Mouse (Mus musculus) WW6 (cell line): Measurements from ENCODE around the gene Anapc7.
A peak's percentile ranks its signal among the peaks of the same experiment; 100 is the strongest.

Experiments used
- DNase-seq: peaks from one replicate; pipeline ENCODE4 v3.0.0-alpha.2; 2013; ENCODE audit warnings: low read depth, low spot score

The Anapc7 gene

DNA sequence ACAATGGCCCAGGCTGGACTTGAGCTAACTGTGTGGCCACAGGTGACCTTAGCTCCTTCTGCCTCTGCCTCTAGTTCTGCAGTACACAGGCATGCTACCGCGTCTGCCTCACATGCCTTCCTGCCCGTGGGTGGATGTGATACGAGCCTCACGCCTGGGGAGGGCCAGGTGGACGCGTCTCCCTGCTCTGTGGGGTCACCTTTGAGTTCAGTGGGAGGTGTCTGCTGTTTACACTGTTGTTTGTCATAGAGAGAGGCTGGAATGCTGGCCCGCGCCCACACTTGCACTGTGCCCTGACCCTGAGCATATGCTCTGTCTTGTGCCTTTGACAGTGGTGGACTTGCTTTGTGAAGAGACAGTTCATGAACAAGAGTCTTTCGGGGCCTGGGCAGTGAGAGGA is 16.0 kb upstream of the Anapc7 start:
- no peak for DNase-seq

DNA sequence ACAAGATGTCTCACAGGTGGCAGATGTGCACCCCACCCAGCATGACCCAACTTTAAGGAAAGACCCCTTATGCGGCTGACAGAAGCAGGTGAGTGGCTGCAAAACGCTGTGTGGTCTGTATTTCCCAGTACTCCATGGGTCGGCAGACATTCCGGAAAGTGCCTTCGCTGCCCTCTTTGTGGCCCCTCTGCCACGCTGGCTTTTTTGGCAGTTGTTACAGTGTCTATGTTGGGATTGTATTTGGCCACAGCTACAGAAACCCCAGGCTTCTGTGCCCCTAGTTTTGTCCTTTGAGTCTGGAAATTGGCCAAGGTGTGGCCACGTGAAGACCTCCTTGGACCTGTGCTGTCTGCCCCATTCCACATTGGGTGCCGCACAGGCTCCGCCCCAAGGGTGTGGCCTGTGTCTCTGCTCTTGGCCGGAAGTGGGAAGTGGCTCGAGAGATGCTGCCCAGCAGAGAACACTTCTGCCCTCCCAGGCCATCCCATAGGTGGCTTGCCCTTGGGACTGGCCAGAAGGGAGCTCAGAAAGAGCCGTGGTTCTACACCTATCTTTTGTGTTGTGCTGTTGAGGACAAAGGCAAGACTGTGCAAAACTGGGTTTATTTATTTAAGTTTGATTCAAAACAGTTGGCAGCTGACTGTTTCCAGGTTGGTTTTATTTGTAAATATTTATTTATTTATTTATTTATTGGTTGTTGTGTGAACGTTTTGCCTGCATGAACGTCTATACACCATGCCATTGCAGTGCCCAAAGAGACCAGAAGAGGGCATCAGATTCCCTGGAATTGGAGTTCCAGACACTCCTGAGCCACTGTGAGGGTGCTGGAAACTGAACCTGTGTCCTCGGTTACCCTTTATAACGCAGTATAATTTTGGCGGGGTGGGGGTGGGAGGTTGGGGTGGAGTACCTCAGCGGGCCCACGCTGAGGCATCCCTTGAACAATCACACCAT is 11.5 kb upstream of the Anapc7 start:
- DNase-seq: no peak

DNA sequence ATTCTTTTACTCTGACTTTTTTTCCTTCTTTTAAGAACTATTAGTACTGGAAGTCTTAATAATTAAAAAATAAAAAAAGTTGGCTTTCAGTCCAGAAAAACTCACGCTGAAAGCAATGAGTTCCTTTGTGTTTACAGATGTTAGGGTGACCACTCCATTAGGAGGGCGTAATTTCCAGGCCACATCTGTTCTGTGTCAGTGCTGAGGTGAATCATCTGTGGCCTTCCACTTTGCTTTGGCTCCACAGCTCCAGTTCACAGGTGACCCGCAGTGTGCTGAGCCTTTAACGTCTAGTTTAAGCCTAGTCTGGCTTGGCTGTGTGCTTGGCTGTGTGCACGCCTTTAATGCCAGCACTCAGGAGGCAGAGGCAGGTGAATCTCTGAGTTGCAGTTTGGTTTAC is 9.6 kb upstream of the Anapc7 start:
- no peak for DNase-seq

DNA sequence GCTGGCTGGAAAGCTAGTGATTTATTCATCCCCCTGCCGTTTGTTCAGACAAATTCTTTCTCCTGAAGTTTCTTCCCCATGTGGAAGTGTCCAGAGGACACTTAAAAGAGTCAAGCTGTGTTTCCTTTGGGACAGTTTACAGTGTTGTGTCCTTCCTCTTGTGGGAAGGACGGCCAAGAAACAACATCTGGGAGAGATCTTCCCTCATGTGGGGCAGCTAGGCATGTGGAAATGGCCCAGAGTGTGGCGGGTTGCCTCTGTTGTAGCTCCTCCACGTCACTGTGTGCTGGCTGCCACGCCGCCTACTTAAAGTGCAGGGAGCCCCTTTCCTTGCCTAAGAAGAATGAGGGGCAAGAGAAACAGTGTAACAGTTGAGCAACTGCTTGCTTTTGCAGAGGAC is 8.7 kb upstream of the Anapc7 start:
- no peak for DNase-seq

DNA sequence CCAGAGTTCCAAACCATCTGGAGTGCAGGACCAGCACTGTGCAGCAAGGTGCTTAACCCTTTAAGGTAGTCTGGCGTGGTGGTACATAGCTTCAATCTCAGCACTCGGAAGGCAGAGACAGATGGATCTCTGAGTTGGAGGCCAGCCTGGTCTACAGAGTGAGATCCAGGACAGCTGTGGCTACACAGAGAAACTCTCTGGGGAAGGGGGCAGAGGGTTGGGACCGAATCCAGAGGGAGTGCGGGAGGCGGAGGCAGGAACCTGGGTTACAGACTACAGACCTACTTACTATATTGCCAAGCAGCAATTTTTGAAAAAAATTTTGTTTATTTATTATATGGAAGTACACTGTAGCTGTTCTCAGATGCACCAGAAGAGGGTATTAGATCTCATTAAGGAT is 7.1 kb upstream of the Anapc7 start:
- DNase-seq: no peak

DNA sequence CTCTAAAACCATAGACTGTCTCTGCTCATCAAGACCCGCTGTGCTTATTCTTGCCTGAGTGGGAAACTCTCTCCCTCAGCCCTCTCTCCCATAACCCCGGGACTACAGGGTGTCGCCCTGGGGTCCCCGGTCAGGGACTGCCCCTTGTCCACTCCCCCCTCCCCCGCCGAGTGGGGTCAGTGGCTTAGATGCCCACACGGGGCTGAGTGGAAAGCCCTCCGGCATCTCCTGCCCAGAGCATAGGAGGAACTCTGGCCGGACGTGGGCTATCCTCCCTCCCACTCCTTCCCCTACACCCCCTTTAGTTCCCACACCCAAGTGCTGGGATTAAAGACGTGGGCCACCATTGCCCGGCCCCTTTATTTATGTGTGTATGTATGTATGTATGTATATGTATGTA is 6.0 kb upstream of the Anapc7 start:
- no peak for DNase-seq

DNA sequence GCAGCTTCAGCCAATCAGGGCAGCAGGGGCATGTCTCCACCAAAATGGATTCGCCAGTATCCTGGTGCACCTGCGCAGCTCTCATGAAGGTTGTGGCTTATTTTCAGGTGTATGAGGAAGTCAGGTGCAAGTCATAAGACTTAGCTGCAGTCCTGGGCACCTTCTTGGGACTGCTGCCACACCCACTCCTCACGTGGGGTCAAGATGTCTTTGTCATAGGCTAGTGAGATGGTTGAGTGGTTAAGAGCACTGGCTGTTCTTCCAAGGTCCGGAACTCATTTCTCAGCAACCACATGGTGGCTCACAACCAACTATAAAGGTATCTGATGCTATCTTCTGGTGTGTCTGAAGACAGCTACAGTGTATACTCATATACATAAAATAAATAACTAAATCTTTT is 817 bp upstream of the Anapc7 start:
- DNase-seq: peak; percentile 62

DNA sequence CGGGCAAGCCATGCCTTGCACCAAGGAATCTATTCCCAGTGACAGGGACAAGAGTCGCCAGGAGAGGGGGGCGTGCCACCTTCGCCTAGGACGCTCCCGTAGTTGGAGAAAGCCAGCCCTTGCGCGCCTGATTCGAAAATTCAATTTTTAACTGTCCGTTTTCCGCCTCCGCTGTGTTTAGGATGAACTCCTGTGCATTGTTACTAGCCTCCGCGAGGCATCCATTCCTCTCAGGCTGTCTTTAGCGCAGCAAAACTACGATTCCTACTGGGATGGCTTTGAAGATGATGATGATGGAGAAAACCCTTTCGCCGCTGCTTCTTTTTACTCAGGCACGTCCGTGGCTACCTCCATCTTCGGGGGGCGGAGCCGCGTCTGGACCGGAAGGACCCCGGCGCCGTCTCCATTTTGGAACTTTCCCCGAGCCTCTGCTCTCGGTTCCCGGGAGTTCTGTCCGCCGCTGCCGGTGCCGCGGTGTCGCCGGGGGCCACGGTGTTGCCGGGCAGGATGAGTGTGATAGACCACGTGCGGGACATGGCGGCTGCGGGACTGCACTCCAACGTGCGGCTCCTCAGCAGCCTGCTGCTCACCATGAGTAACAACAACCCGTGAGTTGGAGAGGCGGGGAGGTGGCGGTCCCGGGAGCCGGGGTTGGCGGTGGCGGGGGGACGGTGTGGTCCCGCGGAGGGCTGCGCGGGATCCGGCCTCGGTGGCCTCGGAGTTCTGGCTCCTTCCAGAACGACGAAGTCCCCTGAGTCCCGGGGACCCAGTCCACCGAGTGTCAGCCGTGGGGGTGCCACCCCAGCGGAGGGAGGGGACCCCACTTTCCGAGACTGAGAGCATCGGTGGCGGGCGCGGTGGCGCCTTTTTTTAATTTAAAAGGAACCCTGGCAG is 825 bp downstream of the Anapc7 start:
- peak; percentile 77 for DNase-seq

DNA sequence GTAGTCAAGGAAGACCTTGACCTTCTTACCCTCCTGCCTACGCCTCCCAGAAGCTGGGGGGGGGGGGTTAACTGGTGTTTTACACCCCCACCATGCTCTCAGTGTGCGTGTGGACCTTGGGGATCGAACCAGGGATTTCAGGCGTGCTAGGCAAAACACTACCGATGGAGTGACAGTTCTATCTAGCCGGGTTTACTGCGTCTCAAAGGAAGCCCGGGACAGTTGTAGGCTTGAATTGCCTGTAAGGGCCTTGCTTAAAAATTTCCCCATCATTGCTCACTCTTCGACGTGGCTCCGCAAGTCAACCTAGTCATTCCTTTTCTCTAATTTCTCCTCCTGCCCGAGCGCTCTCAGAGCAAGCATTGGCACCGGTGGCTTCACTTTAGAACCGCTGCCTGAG is 1.6 kb downstream of the Anapc7 start:
- no peak for DNase-seq

DNA sequence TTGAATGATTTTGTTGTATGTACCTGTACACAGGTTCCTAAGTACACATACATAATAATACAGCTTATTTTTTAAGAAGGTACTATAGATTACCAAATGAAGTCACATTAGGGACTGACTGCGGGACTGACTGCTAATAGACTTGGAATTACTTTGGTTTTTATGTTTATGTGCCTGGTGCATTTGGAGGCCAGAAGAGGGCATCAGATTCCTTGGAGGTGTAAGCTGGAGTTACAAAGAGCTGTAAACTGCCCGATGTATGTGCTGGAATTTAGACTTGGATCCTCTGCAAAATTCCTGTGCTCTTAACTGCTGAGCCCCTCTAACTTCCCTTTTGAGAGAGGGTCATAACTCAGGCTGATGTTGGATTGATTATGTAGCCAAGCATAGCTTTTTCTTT is 4.1 kb downstream of the Anapc7 start:
- DNase-seq: no peak

DNA sequence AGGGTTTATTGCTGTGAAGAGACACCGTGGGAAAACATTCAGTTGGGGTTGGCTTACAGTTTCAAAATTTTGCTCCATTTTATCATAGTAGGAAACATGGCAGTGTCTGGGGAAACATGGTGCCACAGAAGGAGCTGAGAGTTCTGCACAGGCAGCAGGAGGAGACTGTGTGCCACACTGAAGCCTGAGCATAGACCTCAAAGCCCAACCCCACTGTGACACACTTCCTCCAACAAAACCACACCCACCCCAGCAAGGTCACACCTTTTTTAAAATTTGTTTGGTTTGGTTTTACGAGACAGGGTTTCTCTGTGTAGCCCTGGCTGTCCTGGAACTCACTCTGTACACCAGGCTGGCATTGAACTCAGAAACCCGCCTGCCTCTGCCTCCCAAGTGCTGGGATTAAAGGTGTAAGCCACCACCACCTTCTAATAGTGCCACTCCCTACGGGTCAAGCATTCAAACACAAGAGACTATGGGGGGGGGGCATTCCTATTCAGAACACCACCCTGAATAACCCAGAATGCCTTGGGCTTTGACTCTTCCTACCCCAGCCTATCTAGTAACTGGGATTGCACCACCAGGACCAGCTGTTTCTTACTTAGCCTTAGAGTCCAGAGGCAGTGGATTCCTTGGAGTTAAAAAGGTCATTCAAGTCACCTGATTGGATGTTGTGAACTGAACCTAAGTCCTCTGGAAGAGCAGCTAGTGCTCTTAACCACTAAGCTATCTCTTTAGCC is 8.7 kb downstream of the Anapc7 start:
- DNase-seq: no peak

DNA sequence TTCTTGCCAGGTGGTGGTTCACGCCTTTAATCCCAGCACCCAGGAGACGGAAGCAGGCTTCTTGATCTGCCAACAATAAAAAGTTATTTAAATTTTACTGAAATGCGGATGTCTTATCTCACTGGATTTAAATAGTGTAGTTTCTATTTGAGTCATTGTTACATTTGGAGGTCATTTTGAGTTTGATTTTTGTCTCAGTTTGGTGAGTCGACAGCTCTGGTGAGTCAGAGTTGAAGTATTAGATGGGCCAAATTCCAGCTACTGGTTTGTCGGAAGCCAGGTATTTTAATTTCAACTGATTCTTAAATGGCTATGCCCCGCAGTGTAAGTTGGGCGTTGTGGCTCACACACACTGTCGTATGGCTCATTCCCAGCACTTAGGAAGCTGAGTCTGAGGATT is 9.7 kb downstream of the Anapc7 start:
- no peak for DNase-seq

DNA sequence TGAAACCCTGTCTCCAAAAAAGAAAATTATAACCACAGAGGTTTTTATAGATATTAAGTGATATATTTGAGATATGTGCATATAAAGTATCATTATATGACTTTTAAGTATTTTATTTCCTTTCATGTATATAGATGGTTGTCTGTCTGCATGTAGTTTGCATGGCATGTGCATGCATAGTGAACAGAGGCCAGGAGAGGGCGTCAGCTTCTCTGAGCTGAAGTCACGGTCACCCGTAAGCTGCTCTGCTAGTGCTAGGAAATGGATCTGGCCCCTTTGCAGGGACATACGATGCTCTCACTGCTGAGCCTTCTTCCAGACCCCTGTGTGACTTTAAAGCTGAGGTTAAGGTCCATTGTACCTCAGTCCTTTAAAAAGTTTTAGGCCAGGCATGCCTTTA is 13.0 kb downstream of the Anapc7 start:
- DNase-seq: no peak

DNA sequence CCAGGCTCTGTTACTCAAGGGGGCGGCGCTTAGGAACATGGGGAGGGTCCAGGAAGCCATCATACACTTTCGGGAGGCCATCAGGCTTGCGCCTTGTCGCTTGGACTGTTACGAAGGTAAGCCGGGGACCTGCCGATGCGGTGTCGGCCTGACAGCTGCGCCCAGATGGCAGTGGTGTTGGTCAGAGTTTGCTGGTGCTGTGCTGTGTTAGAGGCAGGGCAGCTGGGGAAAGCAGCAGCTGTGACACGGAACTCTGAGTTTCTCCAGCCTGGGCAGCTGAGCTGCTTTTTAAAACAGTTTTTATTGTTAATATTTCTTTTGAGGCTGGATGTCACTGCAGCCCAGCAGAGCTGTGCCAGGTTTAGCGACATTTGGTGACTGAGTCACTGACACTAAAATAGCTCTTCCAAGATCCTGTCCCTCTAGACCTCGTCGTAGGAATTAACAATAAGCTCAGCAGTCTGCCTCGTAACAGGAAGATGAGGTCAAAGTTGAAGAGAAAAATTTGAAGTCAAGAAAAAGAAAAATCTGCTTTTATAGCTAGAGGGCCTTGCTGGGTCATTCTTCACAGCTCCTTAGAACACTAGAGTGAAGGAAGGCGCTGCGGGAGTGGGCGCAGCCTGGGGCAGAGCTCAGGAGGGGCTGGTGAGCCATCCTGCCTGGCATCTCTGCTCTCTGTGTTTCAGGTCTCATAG is 18.1 kb downstream of the Anapc7 start:
- DNase-seq: no peak

DNA sequence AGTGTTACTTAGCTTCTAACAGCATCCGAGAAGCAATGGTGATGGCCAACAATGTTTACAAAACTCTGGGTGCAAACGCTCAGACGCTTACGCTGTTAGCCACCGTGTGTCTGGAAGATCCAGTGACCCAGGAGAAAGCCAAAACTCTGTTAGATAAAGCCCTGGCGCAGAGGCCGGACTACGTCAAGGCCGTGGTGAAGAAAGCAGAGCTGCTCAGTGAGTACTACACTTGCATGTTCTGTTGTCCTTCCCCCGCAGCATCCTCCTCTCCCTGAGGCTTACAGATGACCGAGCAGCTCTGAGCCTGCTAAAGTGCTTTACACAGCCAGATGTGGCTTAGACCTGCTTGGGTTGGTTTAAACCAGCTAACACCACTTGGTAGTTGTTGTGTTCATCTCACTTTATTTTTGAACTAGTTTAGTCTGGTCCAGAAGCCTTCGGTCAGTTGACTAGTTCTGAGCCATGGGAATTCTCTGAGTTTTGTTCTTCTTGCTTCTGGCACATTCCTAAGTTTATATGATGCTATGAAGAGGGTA is 18.7 kb downstream of the Anapc7 start:
- DNase-seq: no peak

DNA sequence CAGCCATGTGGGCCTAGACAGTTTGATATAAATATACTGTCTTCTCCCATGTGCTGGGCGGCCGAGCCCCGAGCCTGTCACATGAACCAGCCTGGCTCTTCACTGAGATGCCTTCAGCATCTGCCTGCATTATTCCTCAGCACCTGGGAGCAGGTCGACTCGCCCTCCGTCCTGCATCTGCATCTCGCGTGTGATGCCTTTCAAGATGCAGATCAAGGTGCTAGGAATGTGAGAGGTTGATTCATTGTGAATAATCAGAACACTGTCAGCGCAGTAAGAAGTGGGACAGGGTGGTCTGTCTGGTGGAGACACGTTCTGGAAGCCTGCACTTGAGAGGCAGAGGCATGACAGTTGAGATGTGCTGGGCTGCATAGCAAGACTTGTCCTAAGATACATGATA is 23.0 kb downstream of the Anapc7 start:
- DNase-seq: no peak

DNA sequence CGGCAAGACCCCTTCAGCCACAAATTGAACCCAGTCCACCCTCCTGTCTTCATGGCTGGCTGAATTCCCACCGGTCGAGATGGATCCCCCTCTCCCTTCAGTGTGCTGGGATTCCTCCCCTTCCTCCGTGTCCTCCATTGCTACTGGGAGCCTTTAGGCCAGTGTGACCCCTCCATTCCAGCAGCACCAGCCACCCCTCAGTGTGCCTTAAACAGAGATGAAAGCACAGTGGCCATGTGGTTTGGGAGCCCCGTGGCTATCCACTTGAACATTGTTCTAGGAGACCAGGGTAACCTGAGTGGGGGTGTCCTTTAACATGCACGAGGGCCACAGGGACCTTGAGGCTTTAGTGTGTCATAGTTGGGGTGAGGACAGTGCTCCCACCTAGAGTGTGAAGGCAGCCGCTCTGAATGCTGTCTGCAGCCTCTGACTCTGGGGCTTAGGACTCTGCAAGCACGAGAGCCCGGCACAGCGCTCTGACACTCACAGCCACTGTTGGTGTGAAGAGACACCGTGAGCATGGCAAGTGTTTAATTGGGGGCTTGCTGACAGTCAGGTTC is 23.6 kb downstream of the Anapc7 start:
- no peak for DNase-seq

DNA sequence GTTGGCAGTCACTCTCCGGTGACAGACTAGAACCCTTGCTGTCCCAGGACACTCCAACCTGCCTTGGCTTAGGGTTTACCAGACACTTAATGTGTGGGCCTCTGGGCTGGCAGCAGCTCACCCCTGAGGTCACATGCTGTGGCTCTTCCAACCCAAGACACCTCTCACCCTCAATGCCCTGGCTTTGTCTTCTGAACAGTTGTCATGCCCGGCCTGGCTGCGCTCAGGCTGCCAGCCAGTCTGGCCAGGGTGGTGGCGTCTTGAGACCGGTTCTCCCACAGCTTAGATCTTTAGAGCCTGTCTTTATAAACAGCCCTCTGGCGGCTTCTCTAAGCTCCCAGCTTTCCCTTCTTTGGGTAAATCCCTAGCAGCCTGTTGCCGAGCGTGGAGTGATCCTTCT is 26.4 kb downstream of the Anapc7 start:
- DNase-seq: no peak

DNA sequence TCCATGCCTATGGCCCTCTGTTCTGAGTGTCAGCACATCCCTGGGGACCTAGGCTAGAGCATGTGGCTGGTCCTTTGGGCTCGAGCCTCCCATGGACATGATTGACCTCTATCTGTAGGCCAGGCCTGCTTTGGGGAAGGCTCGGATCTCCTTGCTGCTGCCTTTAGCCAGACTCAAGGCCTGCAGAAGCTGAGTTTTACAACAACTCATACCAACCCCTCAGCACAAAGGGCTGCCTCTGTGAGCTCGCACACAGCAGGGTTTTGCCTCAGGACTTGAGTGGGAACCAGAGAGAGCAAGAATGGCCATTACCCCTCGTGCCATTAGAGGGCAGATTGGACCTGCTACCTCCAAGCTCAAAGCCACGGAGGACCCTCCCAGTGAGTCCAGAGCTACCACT is 27.4 kb downstream of the Anapc7 start:
- DNase-seq: no peak

DNA sequence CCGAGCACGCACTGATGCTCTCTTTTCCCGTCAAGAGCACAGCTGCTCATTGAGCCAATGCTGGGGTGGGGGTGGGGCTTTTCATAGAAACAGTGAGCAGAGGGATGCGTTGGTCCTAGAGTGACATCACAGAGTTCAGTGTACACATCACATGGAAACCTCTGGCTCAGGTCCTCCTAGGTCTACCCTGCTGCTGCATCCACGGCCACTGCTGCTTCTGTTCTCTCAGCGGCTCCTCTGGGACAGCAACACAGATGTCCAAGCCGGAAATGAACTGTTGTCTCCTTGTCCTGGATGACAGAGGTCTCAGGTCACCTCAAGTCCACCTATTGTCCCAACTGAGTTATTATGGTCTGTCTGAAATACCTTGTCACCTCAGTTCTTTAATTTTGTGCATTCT is 28.5 kb downstream of the Anapc7 start:
- no peak for DNase-seq

DNA sequence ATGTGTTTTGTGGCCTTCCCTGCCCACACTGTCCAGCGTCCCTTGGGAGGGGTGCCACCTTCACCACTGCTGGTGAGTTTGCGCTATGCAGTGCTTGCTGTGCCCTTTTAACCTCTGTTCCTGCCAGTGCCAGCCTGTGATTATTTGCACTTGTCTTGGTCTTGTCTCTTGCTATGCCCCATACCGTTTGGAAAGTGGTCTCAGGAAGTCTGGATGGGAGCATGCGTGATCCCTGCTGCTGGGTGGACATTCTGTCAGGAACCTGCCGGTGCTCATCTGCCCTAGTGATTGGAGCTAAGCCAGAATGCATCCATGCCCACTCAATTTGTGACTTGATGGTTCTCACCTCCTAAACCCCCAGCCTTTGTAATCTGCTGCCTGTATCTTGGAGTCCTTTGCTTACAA is 29.4 kb downstream of the Anapc7 start:
- no peak for DNase-seq
